Mouse (Mus musculus): ENCODE results near the gene Sf3a2.

GRCm38 (mm10) chr10:80756099-80756498, 41.9 kb upstream of the Sf3a2 start:
- no peak for TF ChIP-seq MAX (IDR thresholded peaks at IDR 0.05; ENCODE audit: low read length)
- TF ChIP-seq TCF12 (IDR thresholded peaks at IDR 0.05; ENCODE audit: low read depth, low read length): no peak
- no peak for TF ChIP-seq EP300 (IDR thresholded peaks at IDR 0.05; ENCODE audit: low read depth in 1 of 2, low read length in 2 of 2)
- no peak for TF ChIP-seq RCOR1 (IDR thresholded peaks at IDR 0.05; ENCODE audit: low read depth, low read length)
- no peak for TF ChIP-seq ELF1 (IDR thresholded peaks at IDR 0.05; ENCODE audit: low read depth, low read length)
- TF ChIP-seq ETS1 (IDR thresholded peaks at IDR 0.05; ENCODE audit: low read depth, low read length): no peak
- no peak for TF ChIP-seq CTCF (IDR thresholded peaks at IDR 0.05 in 2 of 3, conservative IDR thresholded peaks at IDR 0.05 in 1 of 3; ENCODE audit: control insufficient read depth in 1 of 3, insufficient read depth in 1 of 3, low read depth in 2 of 3, low read length in 3 of 3, poor library complexity in 1 of 3, severe bottlenecking in 1 of 3)
- no peak for TF ChIP-seq MEF2A (IDR thresholded peaks at IDR 0.05; ENCODE audit: extremely low read depth, insufficient replicate concordance, low read depth, low read length, poor library complexity, severe bottlenecking)
- no peak for TF ChIP-seq POLR2AphosphoS5 (IDR thresholded peaks at IDR 0.05; ENCODE audit: borderline replicate concordance, low read depth, low read length)
- no peak for TF ChIP-seq TAL1 (IDR thresholded peaks at IDR 0.05; ENCODE audit: low read length)

Data from MEL (cell line).